Mouse (Mus musculus) kidney, postnatal 14 days (tissue): ENCODE data around the gene Cldn17.
A peak's percentile ranks its signal among the peaks of the same experiment; 100 is the strongest.

Experiments
- DNase-seq: peaks from one replicate; pipeline ENCODE4 v3.0.0; 2022; ENCODE audit warnings: mixed read lengths

Cldn17 gene

GRCm38 (mm10) chr16:88506878-88507277 is at the start of gene Cldn17:
Gene Cldn17 (minus strand): TSS chr16:88506978.
- DNase-seq = no peak

DNA sequence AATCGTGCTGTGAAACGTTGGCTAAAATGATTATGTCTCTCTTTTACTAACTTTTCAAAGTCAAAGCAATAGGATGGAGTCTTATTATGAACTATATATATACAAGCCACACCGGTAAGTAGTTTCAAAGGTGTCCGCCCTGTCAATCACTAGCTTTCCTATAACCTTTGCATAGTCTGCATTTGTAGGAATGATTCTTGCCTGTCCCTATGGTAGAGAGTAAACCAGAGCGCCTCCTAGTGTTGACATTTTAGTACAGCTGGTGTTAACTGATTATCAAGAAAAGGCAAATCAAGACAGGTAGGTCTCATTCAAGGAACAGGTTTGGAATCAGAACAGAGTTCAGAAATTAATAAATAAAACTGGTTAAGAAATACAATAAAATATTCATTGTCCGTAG is 35.7 kb upstream of the Cldn17 start:
- peak; percentile 57 for DNase-seq

- DNase-seq = peak; percentile 16
These were observed 33.2 kb upstream of the Cldn17 start for GRCm38 (mm10) chr16:88539841-88540487.

- no peak for DNase-seq
These were observed 4.6 kb upstream of the Cldn17 start for GRCm38 (mm10) chr16:88511348-88511747.

DNA sequence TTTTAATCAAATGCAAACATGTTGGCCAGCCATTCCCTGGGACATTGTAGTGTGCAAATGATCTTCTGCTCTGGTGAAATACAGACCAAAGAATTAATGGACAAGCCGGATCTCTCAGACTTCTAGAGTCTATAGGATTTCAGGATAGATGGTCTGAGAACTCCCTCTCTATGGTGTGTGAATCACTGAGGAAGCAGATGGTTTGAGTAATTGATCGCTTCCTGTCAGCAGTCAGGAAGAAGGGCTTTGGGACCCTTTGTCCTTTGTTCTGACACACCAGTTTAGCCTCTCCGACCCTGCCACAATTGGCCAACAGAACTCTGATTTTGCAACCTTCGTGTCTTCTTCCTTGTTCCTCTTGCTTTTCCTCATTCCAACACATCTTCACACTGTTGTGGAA is 1.4 kb upstream of the Cldn17 start:
- no peak for DNase-seq

DNA sequence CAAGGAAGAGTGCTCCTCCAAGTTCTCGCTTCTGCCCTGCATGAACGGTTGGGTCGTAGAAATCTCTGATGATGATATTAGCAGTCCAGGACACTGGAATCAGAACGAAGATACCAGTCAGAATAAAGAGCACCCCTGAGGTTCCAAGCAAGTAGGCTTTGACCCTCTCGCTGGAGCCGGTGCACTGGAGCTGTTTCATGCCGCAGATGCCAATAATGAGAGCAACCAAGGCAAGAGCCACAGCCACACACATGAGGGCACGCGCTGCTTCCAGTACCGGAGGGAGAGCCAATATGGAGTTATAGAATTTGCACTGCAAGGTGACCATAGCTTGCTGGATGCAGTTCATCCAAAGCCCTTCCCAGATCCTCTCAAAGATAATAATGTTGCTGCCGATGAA is 440 bp downstream of the Cldn17 start:
- no peak for DNase-seq

GRCm38 (mm10) chr16:88488096-88488495 is 18.7 kb downstream of the Cldn17 start:
- no peak for DNase-seq

- no peak for DNase-seq
These were observed 26.6 kb downstream of the Cldn17 start for GRCm38 (mm10) chr16:88480011-88480774.

DNA sequence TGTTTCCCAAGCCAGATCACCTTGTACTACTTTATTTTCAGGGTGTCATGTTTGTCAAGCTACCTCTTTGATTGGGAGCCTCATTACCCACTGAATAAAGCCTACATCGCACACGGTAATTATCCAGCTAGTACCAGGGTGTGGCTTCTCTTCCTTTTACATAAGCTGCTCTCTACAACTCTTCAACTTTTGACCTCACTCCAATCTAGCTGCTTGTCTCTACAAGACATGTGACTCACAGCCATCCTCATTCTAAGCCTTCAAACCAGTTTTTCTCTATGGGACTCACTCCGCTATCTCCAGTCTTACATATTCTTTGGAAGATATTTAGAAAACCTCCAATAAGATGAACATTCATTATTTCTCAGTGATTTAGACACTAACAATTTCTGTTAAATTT is 43.5 kb downstream of the Cldn17 start:
- DNase-seq = no peak
